Mouse (Mus musculus): ENCODE results near the gene Stac2.

The Stac2 gene

GRCm38 (mm10) chr11:97995564-97996288, 57.5 kb downstream of the Stac2 start, which contains the start of gene Arl5c:
Gene Arl5c, minus strand, starts transcription at chr11:97996181.
- peak; percentile 60 to 70 for DNase-seq

GRCm38 (mm10) chr11:97994539-97995100, 58.6 kb downstream of the Stac2 start:
- peak; percentile 79 to 94 for DNase-seq

GRCm38 (mm10) chr11:97988530-97989096, 64.6 kb downstream of the Stac2 start:
- peak; percentile 81 to 88 for DNase-seq

- peak; percentile 89 to 95 for DNase-seq
Measured at GRCm38 (mm10) chr11:97987551-97988526, 65.4 kb downstream of the Stac2 start.

- no peak for DNase-seq
Measured at GRCm38 (mm10) chr11:97986738-97987465, 66.4 kb downstream of the Stac2 start.

Measured in spleen, adult 18-20 months (tissue).